17 mouse cellular contexts compared by ENCODE assay signal in the genomic region with DNA sequence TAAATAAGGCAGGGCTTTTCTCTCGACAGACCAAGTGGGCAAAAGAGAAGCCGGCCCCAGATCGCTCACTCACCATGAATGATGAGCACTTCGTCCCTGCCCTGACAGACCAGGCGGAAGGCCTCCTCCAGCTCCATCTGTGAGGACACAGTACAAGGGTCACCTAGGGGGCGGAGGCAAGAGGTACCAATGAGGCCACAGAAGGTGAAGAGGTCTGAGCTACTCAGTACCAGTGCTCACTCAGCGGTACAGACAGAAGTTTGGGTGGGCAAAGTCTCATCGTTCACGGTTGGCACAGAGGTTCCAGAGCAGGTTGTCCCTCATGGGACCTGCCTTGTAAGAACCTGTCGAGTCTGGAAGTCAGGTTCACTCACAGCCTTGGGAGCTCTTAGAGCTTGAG. TPM values are rescaled to one million over a fixed set of nuclear protein-coding genes. Genes with fewer than 3 reads are reported as not detected.
"Had no signal": no experiment of that assay in that cellular context is flagged by ENCODE, and none has a peak within 500 bp of the region (broad histone marks: within the 10 kb centered on the region; RNA-seq: fewer than 3 reads in every experiment).

No protein-coding gene starts in this region.

- ATAC-seq: hindbrain, postnatal 0 days; liver, embryonic 12.5 days; midbrain, embryonic 15.5 days had no signal

- H3K9me3 ChIP-seq: hindbrain, embryonic 13.5 days; limb, embryonic 13.5 days; liver, embryonic 12.5 days; lung, embryonic 15.5 days; midbrain, embryonic 15.5 days; neural tube, embryonic 12.5 days had no signal

- DNase-seq: left cerebral cortex, postnatal 4 days; lung, postnatal 14 days; retina, postnatal 1 day; thymus, adult 2 months; thymus, postnatal 25 days had no signal

- H3K9ac ChIP-seq: hindbrain, embryonic 13.5 days; limb, embryonic 13.5 days; liver, embryonic 12.5 days; lung, embryonic 15.5 days; midbrain, embryonic 15.5 days; neural tube, embryonic 12.5 days had no signal

- H3K4me1 ChIP-seq: liver, embryonic 12.5 days; lung, embryonic 15.5 days had no signal

- H3K4me2 ChIP-seq: hindbrain, embryonic 13.5 days; limb, embryonic 13.5 days; liver, embryonic 12.5 days; lung, embryonic 15.5 days; midbrain, embryonic 11.5 days; midbrain, embryonic 15.5 days; neural tube, embryonic 12.5 days had no signal

- H3K27ac ChIP-seq: hindbrain, embryonic 13.5 days; hindbrain, postnatal 0 days; limb, embryonic 13.5 days; liver, embryonic 12.5 days; lung, embryonic 15.5 days; macrophage; midbrain, embryonic 15.5 days; neural tube, embryonic 12.5 days had no signal

- H3K4me3 ChIP-seq: hindbrain, embryonic 13.5 days; limb, embryonic 13.5 days; liver, embryonic 12.5 days; lung, embryonic 15.5 days; megakaryocyte, embryonic 14.5 days; midbrain, embryonic 15.5 days; neural tube, embryonic 12.5 days had no signal

- H3K36me3 ChIP-seq: hindbrain, embryonic 13.5 days; limb, embryonic 13.5 days; liver, embryonic 12.5 days; lung, embryonic 15.5 days; midbrain, embryonic 15.5 days; neural tube, embryonic 12.5 days had no signal

RNA-seq across cellular contexts. Expression of a gene that starts 4.8 kb away (rescaled TPM):
- polyA plus RNA-seq: macrophage had no signal

RNA-seq across cellular contexts. Expression of a gene that starts 41.6 kb away (rescaled TPM):
- polyA plus RNA-seq: liver, embryonic 12.5 days; liver, embryonic 16.5 days; midbrain, embryonic 11.5 days; stomach, embryonic 14.5 days had no signal
